Mouse (Mus musculus): ENCODE data around the gene Hps4. TPM values are rescaled to one million over a fixed set of nuclear protein-coding genes. Genes with fewer than 3 reads are reported as not detected.

Hps4 gene
- total and polyA plus RNA-seq, 3 experiments, result 8.0 to 15.5 (median 8.5) TPM

DNA sequence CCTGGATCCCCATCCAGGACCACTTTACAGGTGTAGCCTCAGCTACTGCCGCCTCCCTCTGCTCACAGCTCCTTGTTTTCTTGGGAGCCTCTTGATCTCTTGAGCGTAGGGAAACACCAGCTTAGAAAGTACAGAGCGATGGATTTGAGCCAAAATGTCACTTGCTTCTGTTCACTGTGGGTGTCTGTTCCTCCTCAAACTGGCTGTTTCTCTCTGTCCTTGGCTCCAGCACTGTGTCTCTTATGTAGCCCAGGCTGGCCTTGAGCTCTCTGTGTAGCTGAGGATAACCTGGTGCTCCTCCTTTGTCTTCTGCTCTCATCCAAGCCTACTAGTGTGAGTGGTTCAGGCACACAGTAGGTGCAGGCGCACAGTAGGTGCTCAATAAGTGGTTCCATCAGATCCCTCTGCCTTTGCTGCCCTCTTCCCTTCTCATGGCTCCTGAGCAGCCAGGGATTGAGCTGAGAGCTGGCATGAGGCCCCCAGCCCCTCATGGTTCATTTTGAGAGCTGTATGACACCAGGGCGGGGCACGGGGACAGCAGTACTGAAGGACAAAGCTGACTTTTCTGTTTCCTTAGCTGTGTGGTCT, 42.1 kb upstream of the Hps4 start:
- H3K27ac ChIP-seq, result peak overlapping the region; percentile 16
- no peak overlapping the region for H3K4me3 ChIP-seq
- no peaks in the 10 kb centered on the region for H3K27me3 ChIP-seq (ENCODE audit: control insufficient read depth, insufficient read depth, low read length)
- peaks cover 38% of the 10 kb centered on the region for H3K4me1 ChIP-seq (ENCODE audit: control insufficient read depth, insufficient read depth, low read length)
- no peak overlapping the region for H3K9ac ChIP-seq (ENCODE audit: low read depth, low read length)
- TF ChIP-seq POLR2A (IDR thresholded peaks at IDR 0.05; ENCODE audit: insufficient read depth, low read depth, low read length) (no peak), EP300 (IDR thresholded peaks at IDR 0.05; ENCODE audit: insufficient read depth, low read depth, low read length) (no peak), CTCF (IDR thresholded peaks at IDR 0.05) (no peak)
- intact Hi-C loops (cut with DNase I), result loop anchor here (2.0 kb wide), 1 partner anchor 14 kb away; no protein-coding TSS in a partner anchor
- DNase-seq, result no peak
- no peaks in the 10 kb centered on the region for H3K36me3 ChIP-seq (ENCODE audit: control insufficient read depth, insufficient read depth, low read length)
- peaks cover 9% of the 10 kb centered on the region; the same call in 1 of the 2 replicates for H3K79me2 ChIP-seq (replicated peaks; ENCODE audit: control insufficient read depth, insufficient read depth, low read length)
- WGBS, result 70% methylated on average over 6 of the region's 6 CpGs

DNA sequence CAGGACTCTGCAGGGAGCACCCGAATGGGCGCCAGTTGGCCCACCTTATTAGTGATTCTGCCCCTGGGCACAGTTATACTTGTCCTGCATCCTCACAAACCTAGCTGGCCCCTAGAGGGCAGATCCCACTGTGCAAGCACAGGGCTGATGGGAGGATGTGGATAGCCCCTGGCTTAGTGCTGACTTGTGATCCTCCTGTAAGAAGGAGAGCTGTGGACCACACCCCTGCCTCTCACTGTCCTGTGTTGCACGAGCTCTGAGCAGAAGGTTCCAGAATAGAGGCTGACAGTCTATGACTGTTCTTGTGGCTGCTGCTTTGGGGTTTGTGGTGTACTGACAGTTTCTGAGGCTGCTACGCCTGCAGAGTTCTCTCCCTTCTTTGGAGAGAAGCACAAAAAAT, 41.2 kb upstream of the Hps4 start:
- Histone ChIP-seq H3K4me1 (ENCODE audit: control insufficient read depth, insufficient read depth, low read length) (peaks cover 35% of the 10 kb centered on the region), H3K9ac (ENCODE audit: low read depth, low read length) (no peak overlapping the region), H3K27ac (no peak overlapping the region), H3K4me3 (no peak overlapping the region), H3K79me2 (replicated peaks; ENCODE audit: control insufficient read depth, insufficient read depth, low read length) (peaks cover 8% of the 10 kb centered on the region; the same call in 1 of the 2 replicates), H3K36me3 (ENCODE audit: control insufficient read depth, insufficient read depth, low read length) (no peaks in the 10 kb centered on the region), H3K27me3 (ENCODE audit: control insufficient read depth, insufficient read depth, low read length) (no peaks in the 10 kb centered on the region)
- intact Hi-C loops (cut with DNase I), result loop anchor here (2.0 kb wide), 1 partner anchor 13 kb away; no protein-coding TSS in a partner anchor
- DNase-seq, result no peak
- WGBS, result 72% methylated on average over 4 of the region's 4 CpGs
- TF ChIP-seq POLR2A (IDR thresholded peaks at IDR 0.05; ENCODE audit: insufficient read depth, low read depth, low read length), result no peak
- no peak for TF ChIP-seq EP300 (IDR thresholded peaks at IDR 0.05; ENCODE audit: insufficient read depth, low read depth, low read length)
- peak; percentile 42 for TF ChIP-seq CTCF (IDR thresholded peaks at IDR 0.05)

DNA sequence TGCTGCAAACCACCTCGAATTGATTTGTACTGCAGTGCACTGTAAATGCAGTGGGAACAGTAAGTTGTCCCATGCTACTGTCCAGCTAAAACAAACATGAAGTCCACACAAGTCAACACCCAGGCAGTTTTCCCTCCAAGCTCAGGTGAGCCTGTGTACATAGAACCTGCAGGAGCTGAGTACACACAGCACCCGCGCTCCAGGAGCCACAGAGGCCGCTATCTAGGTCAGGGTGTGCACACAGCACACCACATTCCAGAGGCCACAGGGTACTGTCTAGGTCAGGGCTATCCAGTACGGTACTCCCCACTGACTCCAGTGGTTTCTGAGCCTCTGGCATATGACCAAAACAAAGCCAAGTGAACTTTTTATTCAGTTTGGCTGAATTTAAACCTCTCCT, 40.6 kb upstream of the Hps4 start:
- Histone ChIP-seq H3K4me1 (ENCODE audit: control insufficient read depth, insufficient read depth, low read length) (peaks cover 29% of the 10 kb centered on the region), H3K4me3 (no peak overlapping the region), H3K27me3 (ENCODE audit: control insufficient read depth, insufficient read depth, low read length) (no peaks in the 10 kb centered on the region), H3K9ac (ENCODE audit: low read depth, low read length) (no peak overlapping the region), H3K79me2 (replicated peaks; ENCODE audit: control insufficient read depth, insufficient read depth, low read length) (peaks cover 8% of the 10 kb centered on the region; the same call in 1 of the 2 replicates), H3K36me3 (ENCODE audit: control insufficient read depth, insufficient read depth, low read length) (no peaks in the 10 kb centered on the region), H3K27ac (no peak overlapping the region)
- DNase-seq, result no peak
- intact Hi-C loops (cut with DNase I), result no loop called here
- 67% methylated on average over 5 of the region's 5 CpGs for WGBS
- TF ChIP-seq EP300 (IDR thresholded peaks at IDR 0.05; ENCODE audit: insufficient read depth, low read depth, low read length) (no peak), CTCF (IDR thresholded peaks at IDR 0.05) (no peak), POLR2A (IDR thresholded peaks at IDR 0.05; ENCODE audit: insufficient read depth, low read depth, low read length) (no peak)

- DNase-seq, result no peak
- no peaks in the 10 kb centered on the region for H3K27me3 ChIP-seq (ENCODE audit: control insufficient read depth, insufficient read depth, low read length)
- WGBS, result 86% methylated on average over 5 of the region's 5 CpGs
- peaks cover 4% of the 10 kb centered on the region for H3K4me1 ChIP-seq (ENCODE audit: control insufficient read depth, insufficient read depth, low read length)
- no peak overlapping the region for H3K9ac ChIP-seq (ENCODE audit: low read depth, low read length)
- no peak for TF ChIP-seq POLR2A (IDR thresholded peaks at IDR 0.05; ENCODE audit: insufficient read depth, low read depth, low read length)
- no peak for TF ChIP-seq CTCF (IDR thresholded peaks at IDR 0.05)
- no peak for TF ChIP-seq EP300 (IDR thresholded peaks at IDR 0.05; ENCODE audit: insufficient read depth, low read depth, low read length)
- intact Hi-C loops (cut with DNase I), result no loop called here
- H3K27ac ChIP-seq, result no peak overlapping the region
- peaks cover 9% of the 10 kb centered on the region for H3K79me2 ChIP-seq (replicated peaks; ENCODE audit: control insufficient read depth, insufficient read depth, low read length)
- H3K4me3 ChIP-seq, result no peak overlapping the region
- no peaks in the 10 kb centered on the region for H3K36me3 ChIP-seq (ENCODE audit: control insufficient read depth, insufficient read depth, low read length)
Observed at GRCm38 (mm10) chr5:112305842-112306241, 37.0 kb upstream of the Hps4 start.

DNA sequence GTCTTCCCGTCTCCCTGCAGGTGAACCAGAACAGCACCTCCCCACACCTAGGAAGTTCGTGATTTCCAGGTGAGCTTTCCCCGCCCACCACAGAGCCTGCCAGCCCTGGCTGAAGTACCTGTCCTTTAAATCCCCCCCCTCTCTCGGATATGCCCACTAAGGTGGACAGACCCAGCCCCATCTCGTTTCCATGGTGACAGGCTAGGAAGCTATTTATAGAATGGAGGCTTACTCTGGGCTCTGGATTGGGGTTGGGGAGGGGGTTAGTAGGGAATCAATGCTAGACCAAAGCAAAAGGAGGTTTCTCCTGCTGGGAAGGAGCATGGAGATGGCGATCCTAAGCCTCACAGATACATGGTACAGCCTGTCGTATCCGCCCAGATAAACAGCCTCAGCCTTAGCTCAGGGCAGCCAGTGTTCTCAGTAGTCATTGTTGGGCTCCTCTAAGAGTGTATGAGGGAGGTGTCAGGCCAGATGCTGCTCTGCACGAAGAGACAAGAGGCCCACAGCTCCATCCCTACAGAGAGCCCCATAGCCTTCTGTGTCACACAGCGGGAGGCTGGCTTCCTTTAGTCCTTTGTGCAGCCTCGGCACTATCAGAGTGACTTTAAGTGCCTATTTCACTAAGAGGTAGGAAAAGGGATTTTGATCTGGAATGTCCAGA, 29.5 kb upstream of the Hps4 start:
- Histone ChIP-seq H3K36me3 (ENCODE audit: control insufficient read depth, insufficient read depth, low read length) (no peaks in the 10 kb centered on the region), H3K27me3 (ENCODE audit: control insufficient read depth, insufficient read depth, low read length) (no peaks in the 10 kb centered on the region), H3K4me1 (ENCODE audit: control insufficient read depth, insufficient read depth, low read length) (peaks cover 4% of the 10 kb centered on the region), H3K27ac (no peak overlapping the region), H3K9ac (ENCODE audit: low read depth, low read length) (no peak overlapping the region), H3K4me3 (no peak overlapping the region), H3K79me2 (replicated peaks; ENCODE audit: control insufficient read depth, insufficient read depth, low read length) (peaks cover 4% of the 10 kb centered on the region)
- intact Hi-C loops (cut with DNase I), result no loop called here
- TF ChIP-seq POLR2A (IDR thresholded peaks at IDR 0.05; ENCODE audit: insufficient read depth, low read depth, low read length), result no peak
- TF ChIP-seq CTCF (IDR thresholded peaks at IDR 0.05), result no peak
- TF ChIP-seq EP300 (IDR thresholded peaks at IDR 0.05; ENCODE audit: insufficient read depth, low read depth, low read length), result no peak
- 79% methylated on average over 11 of the region's 11 CpGs for whole genome bisulfite sequencing
- no peak for DNase-seq

DNA sequence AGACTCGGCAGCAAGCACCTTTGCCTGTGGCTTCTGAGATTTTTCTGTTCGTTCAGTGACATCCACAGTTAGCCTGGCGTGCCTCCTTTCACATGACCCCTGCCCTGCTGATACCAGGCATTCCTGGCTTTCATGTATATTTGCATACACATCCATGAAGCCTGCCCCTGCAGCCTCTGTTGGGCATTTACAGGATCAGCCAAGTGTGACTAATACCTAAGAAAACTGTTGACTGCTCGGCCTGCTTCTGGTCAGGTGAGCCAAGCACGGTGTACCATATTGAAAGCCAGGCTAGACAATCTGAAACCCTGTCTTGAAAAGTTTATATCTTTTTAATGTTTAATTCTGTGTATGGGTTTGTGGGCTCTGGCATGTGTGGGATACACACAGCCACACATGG, 26.4 kb upstream of the Hps4 start:
- H3K27ac ChIP-seq, result peak overlapping the region; percentile 61

More for the DNA sequence above, 26.4 kb upstream of the Hps4 start:
- intact Hi-C loops (cut with DNase I), result loop anchor here (2.0 kb wide), 1 partner anchor 32 kb away; no protein-coding TSS in a partner anchor
- no peak for DNase-seq
- Histone ChIP-seq H3K79me2 (replicated peaks; ENCODE audit: control insufficient read depth, insufficient read depth, low read length) (no peaks in the 10 kb centered on the region), H3K4me1 (ENCODE audit: control insufficient read depth, insufficient read depth, low read length) (peaks cover 8% of the 10 kb centered on the region), H3K36me3 (ENCODE audit: control insufficient read depth, insufficient read depth, low read length) (no peaks in the 10 kb centered on the region), H3K9ac (ENCODE audit: low read depth, low read length) (no peak overlapping the region), H3K4me3 (no peak overlapping the region), H3K27me3 (ENCODE audit: control insufficient read depth, insufficient read depth, low read length) (no peaks in the 10 kb centered on the region)
- WGBS, result 85% methylated on average over 5 of the region's 5 CpGs
- TF ChIP-seq EP300 (IDR thresholded peaks at IDR 0.05; ENCODE audit: insufficient read depth, low read depth, low read length) (no peak), CTCF (IDR thresholded peaks at IDR 0.05) (no peak), POLR2A (IDR thresholded peaks at IDR 0.05; ENCODE audit: insufficient read depth, low read depth, low read length) (no peak)
